13 mouse cellular contexts compared by ENCODE assay signal in the genomic region with DNA sequence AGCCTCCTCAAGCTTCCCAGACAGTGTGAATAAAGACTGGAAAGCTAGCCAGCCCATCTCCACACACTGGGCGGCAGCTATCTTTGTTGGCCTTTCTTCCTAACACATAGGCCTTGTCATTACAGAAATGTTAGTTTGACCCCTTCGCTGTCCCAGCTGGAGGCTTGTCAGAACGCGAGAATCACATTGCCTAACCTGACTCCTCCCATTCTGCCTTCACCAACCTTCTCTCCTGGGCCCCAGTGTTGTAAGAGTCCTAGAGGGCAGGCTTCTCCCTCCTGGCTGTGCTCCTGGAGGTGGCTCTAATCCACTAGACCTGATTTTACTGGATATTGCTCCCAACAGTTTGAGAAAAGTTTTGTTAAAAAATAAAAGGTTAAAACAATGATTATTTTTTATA. TPM values are rescaled to one million over a fixed set of nuclear protein-coding genes. Genes with fewer than 3 reads are reported as not detected.
DNase-seq lines count a peak whose midpoint lies in the region; ATAC-seq and TF ChIP-seq lines count a peak whose summit lies in the region.
"Had no signal": no experiment of that assay in that cellular context is flagged by ENCODE, and none has a peak within 500 bp of the region (broad histone marks: within the 10 kb centered on the region; RNA-seq: fewer than 3 reads in every experiment).

No protein-coding gene starts in this region.

- no peaks in the 10 kb centered on the region for H3K9me3 ChIP-seq in lung, postnatal 0 days (ENCODE audit: low read length)
- no peaks in the 10 kb centered on the region for H3K9me3 ChIP-seq in embryonic facial prominence, embryonic 10.5 days
- H3K9me3 ChIP-seq in midbrain, embryonic 14.5 days (ENCODE audit: control insufficient read depth, low read length): no peaks in the 10 kb centered on the region
- H3K9me3 ChIP-seq: heart, embryonic 15.5 days; midbrain, embryonic 12.5 days had no signal

- no peak for TF ChIP-seq EP300 in lung, postnatal 0 days (IDR thresholded peaks at IDR 0.05)

- no peak overlapping the region for H3K9ac ChIP-seq in lung, postnatal 0 days (replicated peaks; ENCODE audit: low read depth)
- H3K9ac ChIP-seq in midbrain, embryonic 14.5 days (replicated peaks; ENCODE audit: low read length): no peak overlapping the region
- H3K9ac ChIP-seq: heart, embryonic 15.5 days; midbrain, embryonic 12.5 days had no signal

- H3K27ac ChIP-seq in lung, postnatal 0 days (ENCODE audit: low read length): no peak overlapping the region
- no peak overlapping the region; the same call in 1 of the 2 replicates for H3K27ac ChIP-seq in embryonic facial prominence, embryonic 10.5 days (replicated peaks)
- no peak overlapping the region for H3K27ac ChIP-seq in midbrain, embryonic 14.5 days (replicated peaks; ENCODE audit: low read depth, low read length)
- H3K27ac ChIP-seq: midbrain, embryonic 12.5 days had no signal

- H3K4me1 ChIP-seq in lung, postnatal 0 days (ENCODE audit: insufficient read depth, low read depth, low read length): no peaks in the 10 kb centered on the region
- H3K4me1 ChIP-seq in embryonic facial prominence, embryonic 10.5 days: peaks cover 11% of the 10 kb centered on the region
- H3K4me1 ChIP-seq in midbrain, embryonic 14.5 days (ENCODE audit: control insufficient read depth, insufficient read depth, low read length): no peaks in the 10 kb centered on the region; the same call in 1 of the 2 replicates

- no peaks in the 10 kb centered on the region for H3K27me3 ChIP-seq in lung, postnatal 0 days (replicated peaks; ENCODE audit: insufficient read depth, low read length)
- no peaks in the 10 kb centered on the region for H3K27me3 ChIP-seq in embryonic facial prominence, embryonic 10.5 days (replicated peaks; ENCODE audit: low read depth, poor library complexity, severe bottlenecking)
- H3K27me3 ChIP-seq in midbrain, embryonic 14.5 days (ENCODE audit: control insufficient read depth, insufficient read depth, low read length): no peaks in the 10 kb centered on the region
- H3K27me3 ChIP-seq: heart, embryonic 15.5 days; midbrain, embryonic 12.5 days had no signal

- TF ChIP-seq CTCF in lung, postnatal 0 days (IDR thresholded peaks at IDR 0.05): no peak

- no peak overlapping the region for H3K4me3 ChIP-seq in lung, postnatal 0 days (ENCODE audit: low read depth, low read length)
- H3K4me3 ChIP-seq in embryonic facial prominence, embryonic 10.5 days: no peak overlapping the region
- H3K4me3 ChIP-seq in midbrain, embryonic 14.5 days (replicated peaks; ENCODE audit: low read depth, low read length): no peak overlapping the region
- H3K4me3 ChIP-seq: heart, embryonic 15.5 days; midbrain, embryonic 12.5 days had no signal

- H3K36me3 ChIP-seq in lung, postnatal 0 days (ENCODE audit: insufficient read depth, low read length): no peaks in the 10 kb centered on the region
- no peaks in the 10 kb centered on the region for H3K36me3 ChIP-seq in embryonic facial prominence, embryonic 10.5 days (replicated peaks)
- no peaks in the 10 kb centered on the region for H3K36me3 ChIP-seq in midbrain, embryonic 14.5 days (ENCODE audit: control insufficient read depth, insufficient read depth, low read length)
- H3K36me3 ChIP-seq: heart, embryonic 15.5 days; midbrain, embryonic 12.5 days had no signal

- peak; percentile 43 for ATAC-seq in lung, postnatal 0 days
- ATAC-seq in midbrain, embryonic 14.5 days (ENCODE audit: low FRiP score, low TSS enrichment): no peak

- peak; percentile 63 for DNase-seq in adrenal gland, adult 2 months
- no peak for DNase-seq in adrenal gland, postnatal 4 days (ENCODE audit: low spot score in 2 of 2)
- DNase-seq in lung, postnatal 0 days (ENCODE audit: low spot score): peak; percentile 67
- no peak for DNase-seq in lung, postnatal 25 days (ENCODE audit: low spot score)
- peak; percentile 15 for DNase-seq in embryonic facial prominence, embryonic 10.5 days (ENCODE audit: low spot score)
- peak; percentile 26 for DNase-seq in retina, embryonic 14.5 days (ENCODE audit: low spot score)
- no peak for DNase-seq in midbrain, embryonic 14.5 days
- no peak for DNase-seq in spleen, postnatal 10 days (ENCODE audit: low spot score in 2 of 2)
- DNase-seq: cerebellum, adult 11-12 months; kidney, postnatal 10 days; left cerebral cortex, postnatal 4 days had no signal

- no peak overlapping the region for H3K4me2 ChIP-seq in lung, postnatal 0 days (replicated peaks; ENCODE audit: low read depth, low read length)
- H3K4me2 ChIP-seq in midbrain, embryonic 14.5 days (ENCODE audit: low read length): no peak overlapping the region
- H3K4me2 ChIP-seq: midbrain, embryonic 12.5 days had no signal

- WGBS in lung, postnatal 0 days: 20% methylated on average over 4 of the region's 4 CpGs
- 20% methylated on average over 4 of the region's 4 CpGs for WGBS in embryonic facial prominence, embryonic 10.5 days
- WGBS in midbrain, embryonic 14.5 days: 32% methylated on average over 4 of the region's 4 CpGs

RNA-seq across cellular contexts. Expression of a gene that starts 1.4 kb away (rescaled TPM):
- 100 to 1,000 TPM in 1 of 2 experiments, 10 to 100 TPM in 1; 76.1 to 352 TPM for total RNA-seq in adrenal gland, adult 2 months (2021)
- 167 and 252 TPM in 2 replicates for polyA plus RNA-seq in adrenal gland, adult 2 months (2012; rRNA removed)
- 10 to 100 TPM; 74.2 to 87.6 TPM for total RNA-seq in adrenal gland, postnatal 4 days (2021)
- 20.0 and 25.1 TPM in 2 replicates for polyA plus RNA-seq in lung, postnatal 0 days (2015; fragmentation: Nextera tagmentation; extraction: Ambion mirVana)
- polyA plus RNA-seq in embryonic facial prominence, embryonic 10.5 days (2016; fragmentation: Nextera tagmentation; extraction: Ambion mirVana): 22.1 and 28.9 TPM in 2 replicates
- 38.5 and 43.9 TPM in 2 replicates for polyA plus RNA-seq in midbrain, embryonic 14.5 days (2014; fragmentation: Nextera tagmentation; extraction: Ambion mirVana)

Comparison
In these comparisons a context has a peak if more than half of its experiments do, and no peak if none do; other contexts are left out.
1. DNase-seq: peak in adrenal gland, adult 2 months (single experiment), lung, postnatal 0 days (single experiment), embryonic facial prominence, embryonic 10.5 days (single experiment) and retina, embryonic 14.5 days (single experiment); none in adrenal gland, postnatal 4 days (0 of 2), lung, postnatal 25 days (single experiment), midbrain, embryonic 14.5 days (single experiment) and spleen, postnatal 10 days (0 of 2).